Mouse (Mus musculus): Measurements from ENCODE around the gene Zkscan8.

GRCm38 (mm10) chr13:21472427-21472826 lies 58.5 kb downstream of the Zkscan8 start:
- TF ChIP-seq TAL1 (conservative IDR thresholded peaks at IDR 0.05; ENCODE audit: low read depth, low read length) (no peak), CTCF (IDR thresholded peaks at IDR 0.05; ENCODE audit: low read depth, low read length) (no peak), POLR2AphosphoS5 (IDR thresholded peaks at IDR 0.05; ENCODE audit: insufficient replicate concordance, low read depth, low read length) (no peak)

Data from G1E (cell line).